Mouse (Mus musculus) 3T3-L1 (cell line): ENCODE measurements around the gene Ednra.
A peak's percentile ranks its signal among the peaks of the same experiment; 100 is the strongest.

Experiments used
- DNase-seq: peaks from one replicate; pipeline ENCODE4 v3.0.0-alpha.2; 2015; ENCODE audit warnings: low read depth, low spot score

Ednra gene

DNA sequence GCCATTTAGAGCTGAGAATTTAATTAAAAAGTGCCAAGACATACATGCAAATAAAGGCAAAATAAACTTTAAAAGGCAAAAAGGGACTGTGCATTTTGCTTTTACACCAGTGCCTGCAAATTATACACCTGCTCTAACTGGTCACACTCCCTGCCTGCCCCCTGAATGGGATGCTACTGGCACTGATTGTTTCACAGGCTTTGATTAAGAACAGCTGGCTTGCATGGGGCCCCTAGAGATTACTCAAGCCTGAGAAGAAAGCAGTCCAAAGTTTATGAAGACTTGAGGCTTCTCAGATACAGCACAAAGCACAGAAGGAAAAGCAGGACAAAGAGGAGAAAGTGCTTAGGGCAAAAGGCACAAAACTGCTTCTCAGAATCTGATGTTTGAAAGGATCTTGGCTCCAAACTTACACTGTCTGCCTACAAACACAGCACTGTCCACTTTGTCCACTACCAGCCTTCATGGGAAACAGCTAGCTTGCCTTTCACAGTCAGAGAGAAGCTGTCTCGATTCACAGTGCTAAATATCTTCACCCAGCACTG, 73.5 kb downstream of the Ednra start:
- DNase-seq = peak; percentile 19

GRCm38 (mm10) chr8:77640093-77640839, 84.0 kb downstream of the Ednra start:
- DNase-seq = no peak

GRCm38 (mm10) chr8:77637593-77637992, 86.7 kb downstream of the Ednra start:
- peak; percentile 10 for DNase-seq

DNA sequence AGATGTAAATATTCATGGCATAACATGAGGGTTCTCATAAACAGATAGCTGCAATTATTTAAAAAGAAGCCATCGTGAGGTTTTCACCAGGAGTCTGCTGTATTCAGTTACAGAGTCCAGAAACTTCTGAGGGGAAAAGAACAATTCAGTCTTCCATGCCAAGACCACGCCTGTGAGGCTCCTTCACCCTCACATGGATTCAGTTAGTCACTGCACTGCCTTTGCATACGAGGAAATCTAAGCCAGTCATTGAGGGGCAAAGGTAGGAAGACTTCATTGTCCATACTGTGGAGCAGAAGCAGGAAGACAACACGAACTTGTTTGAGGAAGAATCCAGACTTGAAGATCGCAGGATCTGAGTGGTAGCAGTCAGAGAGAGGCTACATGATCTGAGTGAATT, 90.2 kb downstream of the Ednra start:
- DNase-seq = peak; percentile 38

DNA sequence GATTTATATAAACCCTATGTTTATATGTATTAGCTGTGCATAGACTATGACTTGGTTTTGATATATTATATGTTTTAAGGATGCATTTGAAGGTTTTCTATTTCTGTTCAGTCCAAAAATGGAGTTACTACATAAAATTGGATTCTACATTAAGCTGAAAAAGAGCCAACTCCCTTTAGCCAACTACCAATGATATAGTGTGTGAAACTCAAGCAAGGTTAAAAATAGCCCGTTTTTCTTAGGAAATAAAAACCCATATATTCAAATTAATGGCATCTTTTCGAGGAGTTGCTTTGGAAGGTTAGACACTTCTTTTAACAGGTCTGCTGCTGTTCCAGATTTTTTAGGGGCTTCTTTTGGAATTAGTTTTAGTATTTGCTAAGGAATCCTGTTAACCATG, 91.1 kb downstream of the Ednra start:
- no peak for DNase-seq

- no peak for DNase-seq
Observed at GRCm38 (mm10) chr8:77630691-77631090, 93.6 kb downstream of the Ednra start.

GRCm38 (mm10) chr8:77629858-77630537, 94.3 kb downstream of the Ednra start:
- DNase-seq = peak; percentile 86

GRCm38 (mm10) chr8:77623677-77624209, 100.5 kb downstream of the Ednra start:
- no peak for DNase-seq

DNA sequence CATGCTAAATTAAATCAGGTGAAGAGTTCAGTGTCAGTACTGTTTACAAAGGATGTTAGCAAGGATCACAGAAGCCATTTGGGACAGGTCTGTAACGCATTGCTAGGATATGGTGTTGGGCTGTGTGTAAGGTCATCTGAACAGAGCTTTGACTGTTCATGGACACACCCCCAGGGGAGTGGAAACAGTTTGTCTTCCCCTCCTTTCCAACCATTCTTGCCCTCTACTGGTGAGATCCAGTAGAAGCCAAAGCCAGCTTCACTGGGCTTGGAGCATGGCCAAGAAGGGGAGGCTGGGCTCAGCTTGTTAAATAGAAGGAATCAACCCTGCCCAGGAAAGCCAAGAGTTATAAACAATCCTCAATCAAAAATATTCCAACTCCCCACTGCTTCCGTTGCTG, 106.3 kb downstream of the Ednra start:
- peak; percentile 74 for DNase-seq
